Mouse (Mus musculus) heart, postnatal 0 days (tissue): ENCODE data around the gene Rcan1. TPM values are rescaled to one million over a fixed set of nuclear protein-coding genes. Genes with fewer than 3 reads are reported as not detected.

Experiments
- ATAC-seq: fragments of 200-750 bp; cut with Nextera tagmentation; 2 replicates; pipeline ENCODE4 v1.8.0; 2017; ENCODE audit warnings: low read depth, moderate number of reproducible peaks, moderate library complexity; ENCODE audit not compliant: insufficient read depth
- DNase-seq: peaks from one replicate; pipeline ENCODE4 v3.0.0-alpha.2; 2016; ENCODE audit warnings: low spot score
- H3K27ac ChIP-seq: fragments of 300-500 bp; sonication (generic); 2 replicates; pipeline ENCODE4 v1.5.1; 2014; ENCODE audit warnings: low read depth, mild to moderate bottlenecking
- H3K27me3 ChIP-seq: fragments of 300-500 bp; sonication (generic); 2 replicates; pipeline ENCODE4 v1.6.1; 2014; ENCODE audit warnings: low read length, mixed read lengths; ENCODE audit not compliant: control insufficient read depth, insufficient read depth
- H3K36me3 ChIP-seq: fragments of 300-500 bp; sonication (generic); replicated peaks from 2 replicates; pipeline ENCODE4 v1.6.1; 2014; ENCODE audit warnings: low read length, mixed read lengths; ENCODE audit not compliant: control insufficient read depth, insufficient read depth
- H3K4me1 ChIP-seq: fragments of 300-500 bp; sonication (generic); 2 replicates; pipeline ENCODE4 v1.6.1; 2014; ENCODE audit warnings: antibody characterized with exemption; ENCODE audit not compliant: control insufficient read depth, insufficient read depth
- H3K4me2 ChIP-seq: fragments of 300-500 bp; sonication (generic); 2 replicates; pipeline ENCODE4 v1.6.1; 2014; ENCODE audit warnings: low read depth, mild to moderate bottlenecking, low read length, moderate library complexity
- H3K4me3 ChIP-seq: fragments of 300-500 bp; sonication (generic); 2 replicates; pipeline ENCODE4 v1.5.1; 2014; ENCODE audit warnings: low read depth, low read length
- H3K9ac ChIP-seq: fragments of 300-500 bp; sonication (generic); replicated peaks from 2 replicates; pipeline ENCODE4 v1.6.1; 2014; ENCODE audit warnings: low read depth, low read length, mixed read lengths
- H3K9me3 ChIP-seq: fragments of 300-500 bp; sonication (generic); replicated peaks from 2 replicates; pipeline ENCODE4 v1.6.1; 2016; ENCODE audit warnings: low read length; ENCODE audit not compliant: control insufficient read depth
- CTCF ChIP-seq: IDR thresholded peaks from 2 replicates; pipeline ENCODE4 v1.5.1; 2016; ENCODE audit warnings: antibody characterized with exemption, control low read depth, low read depth
- EP300 ChIP-seq: IDR thresholded peaks from 2 replicates; pipeline ENCODE4 v1.6.1; 2016; ENCODE audit warnings: antibody characterized with exemption, low read depth
- WGBS: fragments of 180-500 bp; shearing (Covaris S2); extraction: QIAGEN DNeasy Blood & Tissue Kit; methylation state at CpG from one replicate; pipeline ENCODE4 v1.1.7; 2014; 5-methylcytosine and 5-hydroxymethylcytosine counted together
- polyA plus RNA-seq: library from polyadenylated mRNA; unstranded; fragments of >200 nt; fragmentation: Nextera tagmentation; extraction: Ambion mirVana; gene quantifications from 2 replicates; pipeline ENCODE4 v1.2.1, GENCODE M21; 2015
- total RNA-seq: library from RNA; depleted of rRNA; stranded (reverse); fragments of >200 nt; gene quantifications from 2 replicates; pipeline ENCODE4 v1.2.3, GENCODE M21; 2014; ENCODE audit warnings: low replicate concordance

Gene Rcan1
- total and polyA plus RNA-seq, 2 experiments from 2014 or later: 64.6 to 83.7 TPM

GRCm38 (mm10) chr16:92426708-92427107 is 44.0 kb downstream of the Rcan1 start:
- Histone ChIP-seq H3K27ac (peak overlapping the region; percentile 98), H3K4me3 (no peak overlapping the region), H3K4me1 (peaks cover 68% of the 10 kb centered on the region), H3K4me2 (no peak overlapping the region), H3K9ac (no peak overlapping the region; the same call in 1 of the 2 replicates), H3K27me3 (no peaks in the 10 kb centered on the region), H3K36me3 (peaks cover 4% of the 10 kb centered on the region; the same call in 1 of the 2 replicates), H3K9me3 (no peaks in the 10 kb centered on the region)
- TF ChIP-seq CTCF (no peak), EP300 (no peak)
- no peak for DNase-seq
- WGBS: 15% methylated on average over 6 of the region's 6 CpGs
- ATAC-seq: no peak

GRCm38 (mm10) chr16:92425875-92426274 is 44.8 kb downstream of the Rcan1 start:
- Histone ChIP-seq H3K36me3 (no peaks in the 10 kb centered on the region), H3K4me1 (peaks cover 67% of the 10 kb centered on the region), H3K27me3 (no peaks in the 10 kb centered on the region), H3K9ac (0 out of 2 replicates have a peak overlapping the region, but pooled peaks have one; percentile 7), H3K4me3 (no peak overlapping the region), H3K4me2 (no peak overlapping the region), H3K9me3 (no peaks in the 10 kb centered on the region), H3K27ac (peak overlapping the region; percentile 98)
- DNase-seq: no peak
- 66% methylated on average over 11 of the region's 11 CpGs for whole genome bisulfite sequencing
- TF ChIP-seq CTCF (no peak), EP300 (no peak)
- ATAC-seq: no peak

- Histone ChIP-seq H3K4me1 (peaks cover 48% of the 10 kb centered on the region), H3K4me3 (no peak overlapping the region), H3K4me2 (no peak overlapping the region), H3K9ac (no peak overlapping the region), H3K9me3 (no peaks in the 10 kb centered on the region), H3K27me3 (no peaks in the 10 kb centered on the region), H3K27ac (peak overlapping the region; percentile 57), H3K36me3 (no peaks in the 10 kb centered on the region)
- WGBS: 42% methylated on average over 10 of the region's 10 CpGs
- TF ChIP-seq EP300 (no peak), CTCF (no peak)
- ATAC-seq (no peak), DNase-seq (no peak)
These were observed 47.3 kb downstream of the Rcan1 start for GRCm38 (mm10) chr16:92423363-92423762.

- Histone ChIP-seq H3K4me3 (no peak overlapping the region), H3K9me3 (no peaks in the 10 kb centered on the region), H3K27me3 (no peaks in the 10 kb centered on the region), H3K4me1 (peaks cover 45% of the 10 kb centered on the region), H3K9ac (no peak overlapping the region), H3K36me3 (no peaks in the 10 kb centered on the region), H3K27ac (peak overlapping the region; percentile 57), H3K4me2 (no peak overlapping the region)
- DNase-seq (no peak), ATAC-seq (no peak)
- no peak for TF ChIP-seq CTCF
- no peak for TF ChIP-seq EP300
- 71% methylated on average over 13 of the region's 13 CpGs for WGBS
These were observed 48.0 kb downstream of the Rcan1 start for GRCm38 (mm10) chr16:92422435-92423362.

GRCm38 (mm10) chr16:92421147-92421934 is 49.3 kb downstream of the Rcan1 start:
- Histone ChIP-seq H3K9me3 (no peaks in the 10 kb centered on the region), H3K9ac (no peak overlapping the region), H3K4me2 (no peak overlapping the region), H3K4me1 (peaks cover 32% of the 10 kb centered on the region), H3K36me3 (0 out of 2 replicates have a peak, but pooled peaks cover 6% of the 10 kb centered on the region), H3K27ac (0 out of 2 replicates have a peak overlapping the region, but pooled peaks have one; percentile 7), H3K27me3 (no peaks in the 10 kb centered on the region), H3K4me3 (no peak overlapping the region)
- whole genome bisulfite sequencing: 42% methylated on average over 13 of the region's 13 CpGs
- TF ChIP-seq EP300: no peak
- peak; percentile 26; the same call in 1 of the 2 replicates for TF ChIP-seq CTCF
- ATAC-seq (no peak), DNase-seq (no peak)
